In genomic region chr11:72361385-72362346, GRCm38 (mm10) we compare ENCODE assay signal across 9 mouse cellular contexts. TPM values are rescaled to one million over a fixed set of nuclear protein-coding genes. Genes with fewer than 3 reads are reported as not detected.
A peak's percentile ranks its signal among the peaks of the same experiment; 100 is the strongest.
DNase-seq lines count a peak whose midpoint lies in the region; ATAC-seq lines count a peak whose summit lies in the region.
"Had no signal": no experiment of that assay in that cellular context is flagged by ENCODE, and none has a peak within 500 bp of the region (broad histone marks: within the 10 kb centered on the region; RNA-seq: fewer than 3 reads in every experiment).

No protein-coding gene starts in this region.

- peak; percentile 75 for DNase-seq in adrenal gland, adult 2 months
- peak; percentile 78 to 83 for DNase-seq in cerebellum, postnatal 10 days
- peak; percentile 47 to 62 for DNase-seq in frontal cortex, postnatal 14 days (ENCODE audit: low spot score in 2 of 2)
- peak; percentile 33 for DNase-seq in induced T-regulatory cell, adult 2 months (ENCODE audit: low read depth)
- DNase-seq in left cerebral cortex, adult 18-20 months (ENCODE audit: low spot score in 2 of 2) = peak; percentile 73 to 79
- peak; percentile 65 for DNase-seq in lung, postnatal 14 days
- DNase-seq in retina, postnatal 1 day = peak; percentile 96

- no peak for ATAC-seq in erythroid progenitor cell, adult 5-6 weeks (replicated peaks; ENCODE audit: low FRiP score, poor library complexity, severe bottlenecking)

RNA-seq across cellular contexts. Expression of gene Tekt1, which starts 0.6 kb away (rescaled TPM):
- under 1 TPM; 0.21 to 0.86 TPM for total RNA-seq in adrenal gland, adult 2 months (2021)
- 0.07 and 0.17 TPM in 2 replicates for polyA plus RNA-seq in adrenal gland, adult 2 months (2012; rRNA removed)
- total RNA-seq in left cerebral cortex, adult 18-20 months (2021) = 1 to 10 TPM; 2.4 to 3.1 TPM
- not detected in 2 replicates for total RNA-seq in erythroid progenitor cell, adult 5-6 weeks (2015; ENCODE audit: low replicate concordance)
- total RNA-seq in erythroid progenitor cell, adult 5-6 weeks (2017; ENCODE audit: low replicate concordance) = not detected in 2 replicates

RNA-seq across cellular contexts. Expression of gene Fbxo39, which starts 47.4 kb away (rescaled TPM):
- total RNA-seq in adrenal gland, adult 2 months (2021) = not detected
- 0.06 TPM in 1 of 2 replicates, not detected in the other for polyA plus RNA-seq in adrenal gland, adult 2 months (2012; rRNA removed)
- total RNA-seq in left cerebral cortex, adult 18-20 months (2021) = not detected
- not detected in 2 replicates for total RNA-seq in erythroid progenitor cell, adult 5-6 weeks (2015; ENCODE audit: low replicate concordance)
- total RNA-seq in erythroid progenitor cell, adult 5-6 weeks (2017; ENCODE audit: low replicate concordance) = not detected in 2 replicates
- total RNA-seq: gastrocnemius, postnatal 4 days had no signal

RNA-seq across cellular contexts. Expression of gene Smtnl2, which starts 49.8 kb away (rescaled TPM):
- total RNA-seq in adrenal gland, adult 2 months (2021) = 1 to 10 TPM; 2.4 to 2.5 TPM
- 4.4 and 5.6 TPM in 2 replicates for polyA plus RNA-seq in adrenal gland, adult 2 months (2012; rRNA removed)
- 1 to 10 TPM in 1 of 2 experiments, under 1 TPM in 1; 0.61 to 1.3 TPM for total RNA-seq in left cerebral cortex, adult 18-20 months (2021)
- total RNA-seq in erythroid progenitor cell, adult 5-6 weeks (2015; ENCODE audit: low replicate concordance) = 1.4 TPM in 1 of 2 replicates, not detected in the other
- total RNA-seq in erythroid progenitor cell, adult 5-6 weeks (2017; ENCODE audit: low replicate concordance) = 0.26 and 0.30 TPM in 2 replicates

Comparison
In these comparisons a context has a peak if more than half of its experiments do, and no peak if none do; other contexts are left out.
1. DNase-seq: peak in every context shown above with its lines; median percentile 96 in retina, postnatal 1 day; 80 in cerebellum, postnatal 10 days; 76 in left cerebral cortex, adult 18-20 months; 75 in adrenal gland, adult 2 months; 65 in lung, postnatal 14 days; 54 in frontal cortex, postnatal 14 days; 33 in induced T-regulatory cell, adult 2 months.